17 mouse cellular contexts compared by ENCODE assay signal in the genomic region with DNA sequence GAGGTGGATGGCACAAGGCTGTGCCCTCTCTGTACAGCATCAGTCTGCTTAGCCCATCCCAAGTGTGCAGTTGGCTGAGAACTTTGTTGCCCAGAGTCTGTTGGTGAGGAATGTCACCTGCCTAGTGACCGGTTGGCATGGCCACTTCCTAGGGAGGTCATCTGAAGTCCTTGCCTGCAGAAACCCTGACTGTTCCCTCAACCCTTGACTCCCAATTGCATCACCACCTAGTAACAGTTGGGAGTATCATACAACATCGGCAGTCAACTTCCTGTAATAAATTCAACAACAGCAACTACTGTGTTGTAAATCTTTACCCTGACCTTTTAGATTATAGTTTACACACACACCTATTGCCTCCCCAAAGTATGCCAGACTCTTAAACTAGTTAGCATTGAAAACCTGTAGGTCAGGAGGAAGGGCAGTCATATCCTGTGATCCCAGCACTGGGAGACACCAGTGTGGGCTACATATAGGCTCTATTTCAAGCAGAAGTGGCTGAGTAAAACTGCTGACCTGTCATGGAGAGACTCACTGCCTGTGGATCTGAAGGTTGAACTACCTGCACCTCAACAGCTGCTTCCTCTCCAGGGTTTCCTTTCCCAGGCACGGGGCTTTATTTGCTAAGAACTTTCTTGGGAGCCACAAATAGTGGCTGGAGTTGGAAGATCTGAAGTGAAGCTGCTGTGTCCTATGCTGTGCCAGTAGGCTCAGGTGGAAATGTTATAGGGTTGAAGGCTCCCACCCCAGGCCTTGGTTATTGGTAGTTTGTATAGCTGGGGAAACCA. TPM values are rescaled to one million over a fixed set of nuclear protein-coding genes. Genes with fewer than 3 reads are reported as not detected.
DNase-seq lines count a peak whose midpoint lies in the region; ATAC-seq and TF ChIP-seq lines count a peak whose summit lies in the region.
"Had no signal": no experiment of that assay in that cellular context is flagged by ENCODE, and none has a peak within 500 bp of the region (broad histone marks: within the 10 kb centered on the region; RNA-seq: fewer than 3 reads in every experiment).

No protein-coding gene starts in this region.

- ATAC-seq in forebrain, embryonic 11.5 days (replicated peaks; ENCODE audit: low FRiP score), result no peak
- no peak for ATAC-seq in forebrain, postnatal 0 days
- ATAC-seq in erythroid progenitor cell, adult 5-6 weeks (replicated peaks; ENCODE audit: low FRiP score, poor library complexity, severe bottlenecking), result peak; percentile 25; the same call in 1 of the 2 replicates
- no peak for ATAC-seq in liver, embryonic 13.5 days (ENCODE audit: low read depth)
- no peak for ATAC-seq in heart, embryonic 12.5 days (ENCODE audit: insufficient number of reproducible peaks, low FRiP score)
- ATAC-seq: midbrain, embryonic 16.5 days had no signal

- peaks cover 4% of the 10 kb centered on the region; the same call in 1 of the 2 replicates for H3K36me3 ChIP-seq in forebrain, embryonic 11.5 days (ENCODE audit: control insufficient read depth, insufficient read depth, low read length)
- peaks cover 41% of the 10 kb centered on the region for H3K36me3 ChIP-seq in forebrain, postnatal 0 days (ENCODE audit: insufficient read depth)
- peaks cover 57% of the 10 kb centered on the region for H3K36me3 ChIP-seq in liver, embryonic 13.5 days
- H3K36me3 ChIP-seq in heart, embryonic 12.5 days, result peaks cover 52% of the 10 kb centered on the region

- H3K4me2 ChIP-seq in forebrain, embryonic 11.5 days (ENCODE audit: low read depth, low read length, severe bottlenecking), result no peak overlapping the region
- no peak overlapping the region for H3K4me2 ChIP-seq in forebrain, postnatal 0 days (ENCODE audit: low read depth)
- H3K4me2 ChIP-seq in liver, embryonic 13.5 days, result no peak overlapping the region
- H3K4me2 ChIP-seq in heart, embryonic 12.5 days, result no peak overlapping the region
- H3K4me2 ChIP-seq: embryonic facial prominence, embryonic 12.5 days; hindbrain, embryonic 15.5 days had no signal

- peak; percentile 45 for DNase-seq in forebrain, embryonic 11.5 days (ENCODE audit: low spot score)
- DNase-seq in forebrain, postnatal 0 days, result no peak
- DNase-seq in 3T3-L1 (ENCODE audit: low read depth, low spot score), result peak; percentile 25
- no peak for DNase-seq in liver, embryonic 13.5 days
- no peak for DNase-seq in left cerebral cortex, postnatal 25 days (ENCODE audit: low spot score in 2 of 2)
- DNase-seq in kidney, adult 11 months, result no peak
- DNase-seq: adrenal gland, adult 8-10 months; cerebellum, adult 18-20 months; gastrocnemius, postnatal 10 days; heart, adult 2 months had no signal

- no peak overlapping the region for H3K27ac ChIP-seq in forebrain, embryonic 11.5 days (ENCODE audit: low read depth, low read length)
- no peak overlapping the region for H3K27ac ChIP-seq in forebrain, postnatal 0 days (ENCODE audit: low read depth, low read length)
- H3K27ac ChIP-seq in liver, embryonic 13.5 days, result peak overlapping the region; percentile 78
- H3K27ac ChIP-seq in heart, embryonic 12.5 days (ENCODE audit: poor library complexity, severe bottlenecking), result no peak overlapping the region
- H3K27ac ChIP-seq: embryonic facial prominence, embryonic 12.5 days; heart, adult 2 months; hindbrain, embryonic 15.5 days; layer of hippocampus, adult 2 months had no signal

- no peak overlapping the region for H3K9ac ChIP-seq in forebrain, embryonic 11.5 days (ENCODE audit: low read length)
- H3K9ac ChIP-seq in forebrain, postnatal 0 days, result no peak overlapping the region
- H3K9ac ChIP-seq in liver, embryonic 13.5 days, result no peak overlapping the region
- no peak overlapping the region for H3K9ac ChIP-seq in heart, embryonic 12.5 days
- H3K9ac ChIP-seq: embryonic facial prominence, embryonic 12.5 days; hindbrain, embryonic 15.5 days had no signal

- TF ChIP-seq CTCF in forebrain, postnatal 0 days (IDR thresholded peaks at IDR 0.05; ENCODE audit: low read depth), result no peak

- peaks cover 5% of the 10 kb centered on the region for H3K4me1 ChIP-seq in forebrain, embryonic 11.5 days (replicated peaks; ENCODE audit: control insufficient read depth, insufficient read depth, low read length)
- H3K4me1 ChIP-seq in forebrain, postnatal 0 days (ENCODE audit: insufficient read depth), result peaks cover 5% of the 10 kb centered on the region
- H3K4me1 ChIP-seq in liver, embryonic 13.5 days (replicated peaks), result peaks cover 70% of the 10 kb centered on the region
- peaks cover 17% of the 10 kb centered on the region for H3K4me1 ChIP-seq in heart, embryonic 12.5 days (replicated peaks)

- 83% methylated on average over 3 of the region's 3 CpGs for WGBS in forebrain, embryonic 11.5 days
- WGBS in forebrain, postnatal 0 days, result 86% methylated on average over 3 of the region's 3 CpGs
- 67% methylated on average over 3 of the region's 3 CpGs for WGBS in liver, embryonic 13.5 days (ENCODE audit: insufficient replicate concordance)
- 78% methylated on average over 3 of the region's 3 CpGs for WGBS in heart, embryonic 12.5 days

- H3K27me3 ChIP-seq in forebrain, embryonic 11.5 days (ENCODE audit: control insufficient read depth, insufficient read depth, low read length), result no peaks in the 10 kb centered on the region
- H3K27me3 ChIP-seq in forebrain, postnatal 0 days (ENCODE audit: insufficient read depth, low read length), result no peaks in the 10 kb centered on the region
- H3K27me3 ChIP-seq in liver, embryonic 13.5 days, result no peaks in the 10 kb centered on the region
- H3K27me3 ChIP-seq in heart, embryonic 12.5 days (replicated peaks), result no peaks in the 10 kb centered on the region
- H3K27me3 ChIP-seq: embryonic facial prominence, embryonic 12.5 days; hindbrain, embryonic 15.5 days had no signal

- no peak overlapping the region for H3K4me3 ChIP-seq in forebrain, embryonic 11.5 days (ENCODE audit: low read depth, low read length)
- H3K4me3 ChIP-seq in forebrain, postnatal 0 days (ENCODE audit: low read depth, low read length), result no peak overlapping the region
- no peak overlapping the region for H3K4me3 ChIP-seq in liver, embryonic 13.5 days (replicated peaks)
- no peak overlapping the region for H3K4me3 ChIP-seq in heart, embryonic 12.5 days
- H3K4me3 ChIP-seq: embryonic facial prominence, embryonic 12.5 days; heart, adult 2 months; hindbrain, embryonic 15.5 days; layer of hippocampus, adult 2 months had no signal

- intact Hi-C loops in left cerebral cortex, postnatal 25 days (cut with DNase I), result no loop called here

- no peaks in the 10 kb centered on the region for H3K9me3 ChIP-seq in forebrain, embryonic 11.5 days (ENCODE audit: control insufficient read depth, low read length)
- H3K9me3 ChIP-seq in forebrain, postnatal 0 days (ENCODE audit: low read length), result no peaks in the 10 kb centered on the region
- H3K9me3 ChIP-seq in liver, embryonic 13.5 days (replicated peaks), result no peaks in the 10 kb centered on the region
- H3K9me3 ChIP-seq in heart, embryonic 12.5 days (replicated peaks), result no peaks in the 10 kb centered on the region
- H3K9me3 ChIP-seq: embryonic facial prominence, embryonic 12.5 days; G1E; hindbrain, embryonic 15.5 days had no signal

RNA-seq across cellular contexts. Expression of gene Odc1, which starts 6.8 kb away (rescaled TPM):
- polyA plus RNA-seq in forebrain, embryonic 11.5 days (2014; fragmentation: Nextera tagmentation; extraction: Ambion mirVana), result 339 and 354 TPM in 2 replicates
- total RNA-seq in forebrain, postnatal 0 days (2014; rRNA removed), result 271 and 293 TPM in 2 replicates
- 146 and 166 TPM in 2 replicates for polyA plus RNA-seq in forebrain, postnatal 0 days (2015; fragmentation: Nextera tagmentation; extraction: Ambion mirVana)
- total RNA-seq in erythroid progenitor cell, adult 5-6 weeks (2015; ENCODE audit: low replicate concordance), result 1,351 and 1,432 TPM in 2 replicates
- total RNA-seq in erythroid progenitor cell, adult 5-6 weeks (2017; ENCODE audit: low replicate concordance), result 1,739 and 2,218 TPM in 2 replicates
- polyA plus RNA-seq in liver, embryonic 13.5 days (2015; fragmentation: Nextera tagmentation; extraction: Ambion mirVana), result 465 and 535 TPM in 2 replicates
- total RNA-seq in left cerebral cortex, postnatal 25 days (2021), result 10 to 100 TPM; 56.0 to 63.5 TPM
- 161 and 167 TPM in 2 replicates for polyA plus RNA-seq in heart, embryonic 12.5 days (2016; fragmentation: Nextera tagmentation; extraction: Ambion mirVana)

Comparison
In these comparisons a context has a peak if more than half of its experiments do, and no peak if none do; other contexts are left out.
1. DNase-seq: peak in forebrain, embryonic 11.5 days (single experiment) and 3T3-L1 (single experiment); none in forebrain, postnatal 0 days (single experiment), liver, embryonic 13.5 days (single experiment), left cerebral cortex, postnatal 25 days (0 of 2) and kidney, adult 11 months (single experiment).